Comparison of ENCODE assay signal across 7 mouse cellular contexts in genomic region chr2:156476111-156476747, GRCm38 (mm10). TPM values are rescaled to one million over a fixed set of nuclear protein-coding genes. Genes with fewer than 3 reads are reported as not detected.
DNase-seq lines count a peak whose midpoint lies in the region; ATAC-seq and TF ChIP-seq lines count a peak whose summit lies in the region.

No protein-coding gene starts in this region.

- no peaks in the 10 kb centered on the region for H3K36me3 ChIP-seq in lung, embryonic 14.5 days (ENCODE audit: insufficient read depth)
- no peaks in the 10 kb centered on the region for H3K36me3 ChIP-seq in intestine, postnatal 0 days (ENCODE audit: control insufficient read depth, insufficient read depth)
- no peaks in the 10 kb centered on the region for H3K36me3 ChIP-seq in neural tube, embryonic 15.5 days

- H3K4me3 ChIP-seq in lung, embryonic 14.5 days (ENCODE audit: low read depth, low read length) = peak overlapping the region; percentile 64
- peak overlapping the region; percentile 61 for H3K4me3 ChIP-seq in embryonic fibroblast, embryonic 13.5 days (ENCODE audit: insufficient read depth, low read length)
- peak overlapping the region; percentile 69 for H3K4me3 ChIP-seq in intestine, postnatal 0 days (ENCODE audit: low read depth, low read length)
- peak overlapping the region; percentile 64 for H3K4me3 ChIP-seq in neural tube, embryonic 15.5 days (replicated peaks)

- 18% methylated on average over 8 of the region's 8 CpGs for WGBS in lung, embryonic 14.5 days
- WGBS in intestine, postnatal 0 days = 39% methylated on average over 8 of the region's 8 CpGs
- 22% methylated on average over 8 of the region's 8 CpGs for WGBS in neural tube, embryonic 15.5 days

- TF ChIP-seq POLR2A in embryonic fibroblast, embryonic 13.5 days (IDR thresholded peaks at IDR 0.05; ENCODE audit: low read depth, low read length) = no peak

- H3K4me2 ChIP-seq in lung, embryonic 14.5 days = peak overlapping the region; percentile 88
- peak overlapping the region; percentile 99 for H3K4me2 ChIP-seq in intestine, postnatal 0 days (replicated peaks; ENCODE audit: low read depth)
- peak overlapping the region; percentile 92 for H3K4me2 ChIP-seq in neural tube, embryonic 15.5 days

- H3K27ac ChIP-seq in lung, embryonic 14.5 days (ENCODE audit: low read depth) = peak overlapping the region; percentile 89; the same call in 1 of the 2 replicates
- H3K27ac ChIP-seq in embryonic fibroblast, embryonic 13.5 days (ENCODE audit: insufficient read depth, low read length) = peak overlapping the region; percentile 34; the same call in 1 of the 2 replicates
- no peak overlapping the region for H3K27ac ChIP-seq in intestine, postnatal 0 days (ENCODE audit: low read depth, low read length)
- peak overlapping the region; percentile 81 for H3K27ac ChIP-seq in neural tube, embryonic 15.5 days (replicated peaks)

- TF ChIP-seq CTCF in lung, embryonic 14.5 days (IDR thresholded peaks at IDR 0.05; ENCODE audit: low read depth) = no peak
- no peak for TF ChIP-seq CTCF in embryonic fibroblast, embryonic 13.5 days (IDR thresholded peaks at IDR 0.05; ENCODE audit: borderline replicate concordance, insufficient read depth, low read length)
- TF ChIP-seq CTCF in intestine, postnatal 0 days (IDR thresholded peaks at IDR 0.05; ENCODE audit: low read depth) = no peak

- no peaks in the 10 kb centered on the region for H3K27me3 ChIP-seq in lung, embryonic 14.5 days (ENCODE audit: insufficient read depth, low read length)
- no peaks in the 10 kb centered on the region for H3K27me3 ChIP-seq in intestine, postnatal 0 days (replicated peaks; ENCODE audit: control insufficient read depth, insufficient read depth, low read length)
- no peaks in the 10 kb centered on the region for H3K27me3 ChIP-seq in neural tube, embryonic 15.5 days (replicated peaks)

- H3K9me3 ChIP-seq in lung, embryonic 14.5 days (ENCODE audit: low read depth, low read length) = no peaks in the 10 kb centered on the region
- no peaks in the 10 kb centered on the region for H3K9me3 ChIP-seq in intestine, postnatal 0 days (ENCODE audit: control insufficient read depth)
- H3K9me3 ChIP-seq in neural tube, embryonic 15.5 days (replicated peaks) = no peaks in the 10 kb centered on the region

- no peak for DNase-seq in lung, embryonic 14.5 days
- no peak for DNase-seq in lung, postnatal 14 days
- no peak for DNase-seq in adrenal gland, postnatal 10 days
- DNase-seq in retina, embryonic 14.5 days (ENCODE audit: low spot score) = no peak

- ATAC-seq in lung, embryonic 14.5 days (ENCODE audit: insufficient read depth) = 0 out of 2 replicates have a peak, but pooled peaks have one; percentile 2
- ATAC-seq in intestine, postnatal 0 days = no peak
- ATAC-seq in neural tube, embryonic 15.5 days (ENCODE audit: low FRiP score) = peak; percentile 6; the same call in 1 of the 2 replicates

- peaks cover 12% of the 10 kb centered on the region; the same call in 1 of the 2 replicates for H3K4me1 ChIP-seq in lung, embryonic 14.5 days (ENCODE audit: insufficient read depth)
- H3K4me1 ChIP-seq in embryonic fibroblast, embryonic 13.5 days (ENCODE audit: control insufficient read depth, insufficient read depth, low read length) = peaks cover 7% of the 10 kb centered on the region
- peaks cover 6% of the 10 kb centered on the region; the same call in 1 of the 2 replicates for H3K4me1 ChIP-seq in intestine, postnatal 0 days (replicated peaks; ENCODE audit: control insufficient read depth, insufficient read depth, low read length)
- H3K4me1 ChIP-seq in neural tube, embryonic 15.5 days = peaks cover 44% of the 10 kb centered on the region

- H3K9ac ChIP-seq in lung, embryonic 14.5 days = peak overlapping the region; percentile 82
- H3K9ac ChIP-seq in intestine, postnatal 0 days (ENCODE audit: low read depth, low read length) = peak overlapping the region; percentile 78
- H3K9ac ChIP-seq in neural tube, embryonic 15.5 days (replicated peaks) = peak overlapping the region; percentile 84

RNA-seq across cellular contexts. Expression of gene Epb41l1, which starts 55.5 kb away (rescaled TPM):
- polyA plus RNA-seq in lung, embryonic 14.5 days (2014; fragmentation: Nextera tagmentation; extraction: Ambion mirVana) = 2.1 and 3.2 TPM in 2 replicates
- 33.6 and 35.5 TPM in 2 replicates for polyA plus RNA-seq in embryonic fibroblast, embryonic 13.5 days (2011; ENCODE audit: insufficient read length, low read depth, missing spikeins)
- 0.63 and 0.68 TPM in 2 replicates for polyA plus RNA-seq in intestine, postnatal 0 days (2015; fragmentation: Nextera tagmentation; extraction: Ambion mirVana)
- 12.3 and 14.8 TPM in 2 replicates for polyA plus RNA-seq in neural tube, embryonic 15.5 days (2015; fragmentation: Nextera tagmentation; extraction: Ambion mirVana)
- 10 to 100 TPM; 41.5 to 56.4 TPM for total RNA-seq in adrenal gland, postnatal 10 days (2021)
